ENCODE assay signal across 8 mouse cellular contexts in the genomic region with DNA sequence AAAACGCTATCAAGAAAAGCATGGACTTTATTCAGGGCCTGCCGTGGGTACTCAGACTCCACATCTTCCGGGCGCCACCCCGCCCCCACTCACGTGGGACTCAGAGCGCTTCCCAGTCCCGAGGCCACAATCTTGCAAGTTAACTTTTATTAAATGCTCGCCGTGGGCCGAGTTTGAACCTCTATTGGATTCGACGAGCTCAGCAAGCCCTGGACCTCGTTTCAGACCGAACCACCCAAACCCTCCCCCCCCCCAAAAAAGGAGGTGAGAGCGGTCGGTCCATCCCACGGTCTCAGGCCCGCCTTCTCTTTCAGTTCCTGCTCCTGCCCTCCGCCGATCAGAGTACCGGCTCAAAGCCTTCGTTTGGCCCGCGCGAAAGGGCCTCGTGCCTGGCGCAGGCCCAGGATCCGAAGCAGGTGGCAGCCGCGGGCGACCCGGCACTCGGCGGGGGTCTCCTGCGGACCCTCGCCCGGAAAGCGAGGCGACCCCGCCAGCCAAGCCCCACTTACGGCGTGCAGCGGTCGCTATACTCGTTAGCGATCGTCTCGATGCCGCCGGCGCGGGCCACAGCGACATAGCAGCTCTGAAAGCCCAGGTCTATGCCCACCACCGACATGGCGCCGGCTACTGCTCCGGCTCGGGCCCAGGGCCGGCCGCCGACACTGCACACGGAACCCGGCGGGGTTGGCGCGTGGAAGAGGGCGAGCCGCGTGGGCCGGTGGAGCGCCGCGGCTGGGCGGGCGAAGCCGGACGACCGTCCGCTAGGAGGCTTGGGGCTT. TPM values are rescaled to one million over a fixed set of nuclear protein-coding genes. Genes with fewer than 3 reads are reported as not detected.
A peak's percentile ranks its signal among the peaks of the same experiment; 100 is the strongest.
DNase-seq lines count a peak whose midpoint lies in the region; ATAC-seq lines count a peak whose summit lies in the region.

No protein-coding gene starts in this region.

- H3K36me3 ChIP-seq in hindbrain, embryonic 16.5 days (ENCODE audit: control insufficient read depth, insufficient read depth, low read length), result no peaks in the 10 kb centered on the region
- peaks cover 28% of the 10 kb centered on the region for H3K36me3 ChIP-seq in megakaryocyte, embryonic 14.5 days (replicated peaks; ENCODE audit: low read length)

- H3K4me2 ChIP-seq in hindbrain, embryonic 16.5 days (ENCODE audit: low read length), result peak overlapping the region; percentile 92

- ATAC-seq in hindbrain, embryonic 16.5 days, result peak; percentile 77

- under 1% methylated on average over 72 of the region's 80 CpGs for WGBS in hindbrain, embryonic 16.5 days

- no peaks in the 10 kb centered on the region for H3K9me3 ChIP-seq in hindbrain, embryonic 16.5 days (ENCODE audit: control insufficient read depth, low read length)
- H3K9me3 ChIP-seq in megakaryocyte, embryonic 14.5 days, result no peaks in the 10 kb centered on the region

- H3K9ac ChIP-seq in hindbrain, embryonic 16.5 days (ENCODE audit: low read depth, low read length), result peak overlapping the region; percentile 95

- peak overlapping the region; percentile 89 for H3K4me3 ChIP-seq in hindbrain, embryonic 16.5 days (ENCODE audit: low read length)
- peak overlapping the region; percentile 97 for H3K4me3 ChIP-seq in megakaryocyte, embryonic 14.5 days (replicated peaks)

- H3K27ac ChIP-seq in hindbrain, embryonic 16.5 days (ENCODE audit: low read depth, low read length), result peak overlapping the region; percentile 94

- DNase-seq in R1 (ENCODE audit: low read depth, low spot score), result peak; percentile 67
- peak; percentile 52 for DNase-seq in cerebellum, adult 9-10 months
- DNase-seq in frontal cortex, postnatal 25 days (ENCODE audit: low spot score in 2 of 2), result peak; percentile 23 to 25
- DNase-seq in left cerebral cortex, postnatal 10 days (ENCODE audit: extremely low spot score in 1 of 2, low spot score in 2 of 2), result peak; percentile 23 to 81
- DNase-seq in right cerebral cortex, postnatal 36 days (ENCODE audit: low spot score in 2 of 2), result peak; percentile 27 to 39
- peak; percentile 74 for DNase-seq in yolk sac, embryonic 10.5 days (ENCODE audit: low spot score)

- intact Hi-C loops in left cerebral cortex, postnatal 10 days (cut with DNase I), result loop anchor here (5.0 kb wide), 1 partner anchor 53 kb away; the partner anchor contains the start of gene Aff4

- peaks cover 31% of the 10 kb centered on the region for H3K4me1 ChIP-seq in hindbrain, embryonic 16.5 days (ENCODE audit: control insufficient read depth, insufficient read depth, low read depth, low read length)
- H3K4me1 ChIP-seq in megakaryocyte, embryonic 14.5 days, result peaks cover 54% of the 10 kb centered on the region

- no peaks in the 10 kb centered on the region for H3K27me3 ChIP-seq in hindbrain, embryonic 16.5 days (replicated peaks; ENCODE audit: control insufficient read depth, insufficient read depth, low read length)
- H3K27me3 ChIP-seq in megakaryocyte, embryonic 14.5 days (replicated peaks), result no peaks in the 10 kb centered on the region

RNA-seq across cellular contexts. Expression of gene Hspa4, which starts 0.5 kb away (rescaled TPM):
- 41.0 and 41.5 TPM in 2 replicates for polyA plus RNA-seq in hindbrain, embryonic 16.5 days (2015; fragmentation: Nextera tagmentation; extraction: Ambion mirVana)
- 100 to 1,000 TPM; 188 to 192 TPM for total RNA-seq in left cerebral cortex, postnatal 10 days (2021)
- polyA plus RNA-seq in megakaryocyte, embryonic 14.5 days (2012; ENCODE audit: insufficient read depth, low replicate concordance), result 16.7 and 34.7 TPM in 2 replicates

RNA-seq across cellular contexts. Expression of gene Zcchc10, which starts 24.7 kb away (rescaled TPM):
- polyA plus RNA-seq in hindbrain, embryonic 16.5 days (2015; fragmentation: Nextera tagmentation; extraction: Ambion mirVana), result 11.9 and 14.3 TPM in 2 replicates
- total RNA-seq in left cerebral cortex, postnatal 10 days (2021), result 10 to 100 TPM in 1 of 2 experiments, 1 to 10 TPM in 1; 8.4 to 11.1 TPM
- 1.5 and 1.9 TPM in 2 replicates for polyA plus RNA-seq in megakaryocyte, embryonic 14.5 days (2012; ENCODE audit: insufficient read depth, low replicate concordance)

RNA-seq across cellular contexts. Expression of gene Aff4, which starts 50.9 kb away (rescaled TPM):
- 37.1 and 40.4 TPM in 2 replicates for polyA plus RNA-seq in hindbrain, embryonic 16.5 days (2015; fragmentation: Nextera tagmentation; extraction: Ambion mirVana)
- total RNA-seq in left cerebral cortex, postnatal 10 days (2021), result 100 to 1,000 TPM; 172 to 173 TPM
- polyA plus RNA-seq in megakaryocyte, embryonic 14.5 days (2012; ENCODE audit: insufficient read depth, low replicate concordance), result 1.2 and 2.3 TPM in 2 replicates

Comparison
In these comparisons a context has a peak if more than half of its experiments do, and no peak if none do; other contexts are left out.
1. Peak in every context shown above with its lines: DNase-seq, ATAC-seq, H3K4me3 ChIP-seq and H3K27ac ChIP-seq.
2. DNase-seq: peak in every context shown above with its lines; median percentile 74 in yolk sac, embryonic 10.5 days; 67 in R1; 52 in cerebellum, adult 9-10 months; 52 in left cerebral cortex, postnatal 10 days; 33 in right cerebral cortex, postnatal 36 days; 24 in frontal cortex, postnatal 25 days.
3. RNA of gene Aff4, which starts 50.9 kb away (polyA plus RNA-seq): 37.1 to 40.4 TPM in hindbrain, embryonic 16.5 days; 1.2 to 2.3 TPM in megakaryocyte, embryonic 14.5 days; every median in the first group is over 10 times any median in the second.